Comparison of ENCODE assay signal across 26 mouse cellular contexts in the genomic region with DNA sequence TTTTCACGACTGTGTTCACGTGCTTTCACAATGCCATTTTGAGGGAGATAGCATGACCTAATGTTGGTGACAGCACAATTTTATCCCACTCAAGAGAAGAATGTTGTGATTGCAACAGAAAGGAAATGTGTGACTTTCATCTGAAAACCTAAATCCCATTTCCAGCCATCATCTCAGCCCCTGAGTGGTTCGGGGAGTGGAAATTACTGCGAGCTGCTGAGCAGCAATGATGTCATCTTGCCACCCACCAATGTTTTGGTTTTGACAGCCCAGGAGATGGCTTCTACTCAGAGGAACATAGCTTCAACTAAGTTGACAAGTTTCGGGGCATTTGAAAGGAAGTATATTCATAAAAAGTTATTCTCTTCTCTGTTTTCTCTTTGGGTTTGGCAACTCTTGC. TPM values are rescaled to one million over a fixed set of nuclear protein-coding genes. Genes with fewer than 3 reads are reported as not detected.
DNase-seq lines count a peak whose midpoint lies in the region; ATAC-seq and TF ChIP-seq lines count a peak whose summit lies in the region.
"Had no signal": no experiment of that assay in that cellular context is flagged by ENCODE, and none has a peak within 500 bp of the region (broad histone marks: within the 10 kb centered on the region; RNA-seq: fewer than 3 reads in every experiment).

No protein-coding gene starts in this region.

- H3K4me3 ChIP-seq in heart, embryonic 10.5 days = no peak overlapping the region
- no peak overlapping the region for H3K4me3 ChIP-seq in lung, postnatal 0 days (ENCODE audit: low read depth, low read length)
- no peak overlapping the region for H3K4me3 ChIP-seq in CH12.LX (replicated peaks in 1 of 3; ENCODE audit: low read depth in 2 of 3, low read length in 2 of 3, poor library complexity in 1 of 3)
- H3K4me3 ChIP-seq: embryonic facial prominence, embryonic 13.5 days; embryonic facial prominence, embryonic 15.5 days; erythroblast, embryonic 14.5 days; forebrain, embryonic 10.5 days; forebrain, embryonic 12.5 days had no signal

- H3K4me1 ChIP-seq in heart, embryonic 10.5 days = no peaks in the 10 kb centered on the region
- H3K4me1 ChIP-seq in lung, postnatal 0 days (ENCODE audit: insufficient read depth, low read depth, low read length) = peaks cover 4% of the 10 kb centered on the region; the same call in 1 of the 2 replicates
- H3K4me1 ChIP-seq in CH12.LX (ENCODE audit: control insufficient read depth in 1 of 2, insufficient read depth in 2 of 2) = peaks cover 15 to 50% of the 10 kb centered on the region in 2 experiments
- H3K4me1 ChIP-seq: embryonic facial prominence, embryonic 13.5 days; embryonic facial prominence, embryonic 15.5 days; forebrain, embryonic 10.5 days; forebrain, embryonic 12.5 days had no signal

- in situ Hi-C loops in CH12.LX (cut with MboI; ENCODE audit: low pct_ligation_motif_present, low pct_unique_long_range_greater_than_20kb, low sequenced_read_pairs) (no loop called here), Patski (cut with MboI; ENCODE audit: low pct_unique_long_range_greater_than_20kb) (no loop called here)

- TF ChIP-seq POLR2A in CH12.LX (IDR thresholded peaks at IDR 0.05; ENCODE audit: low read depth, low read length) = no peak

- no peaks in the 10 kb centered on the region for H3K36me3 ChIP-seq in heart, embryonic 10.5 days
- no peaks in the 10 kb centered on the region for H3K36me3 ChIP-seq in lung, postnatal 0 days (ENCODE audit: insufficient read depth, low read length)
- no peaks in the 10 kb centered on the region for H3K36me3 ChIP-seq in CH12.LX (replicated peaks in 1 of 2; ENCODE audit: control insufficient read depth in 1 of 2, insufficient read depth in 1 of 2, low read length in 1 of 2)
- H3K36me3 ChIP-seq: embryonic facial prominence, embryonic 13.5 days; embryonic facial prominence, embryonic 15.5 days; forebrain, embryonic 10.5 days; forebrain, embryonic 12.5 days; G1E had no signal

- 81% methylated on average over 5 of the region's 5 CpGs for WGBS in heart, embryonic 10.5 days
- 68% methylated on average over 5 of the region's 5 CpGs for WGBS in lung, postnatal 0 days

- TF ChIP-seq CTCF in lung, postnatal 0 days (IDR thresholded peaks at IDR 0.05) = no peak
- TF ChIP-seq CTCF in CH12.LX (conservative IDR thresholded peaks at IDR 0.05 in 1 of 2, IDR thresholded peaks at IDR 0.05 in 1 of 2; ENCODE audit: low read depth in 2 of 2, low read length in 2 of 2) = no peak
- no peak for TF ChIP-seq CTCF in Patski (IDR thresholded peaks at IDR 0.05)

- no peak overlapping the region for H3K27ac ChIP-seq in heart, embryonic 10.5 days
- H3K27ac ChIP-seq in lung, postnatal 0 days (ENCODE audit: low read length) = no peak overlapping the region
- peak overlapping the region; percentile 26; the same call in 1 of the 2 replicates for H3K27ac ChIP-seq in CH12.LX (ENCODE audit: insufficient read depth, low read depth)
- H3K27ac ChIP-seq: embryonic facial prominence, embryonic 13.5 days; embryonic facial prominence, embryonic 15.5 days; forebrain, embryonic 10.5 days; forebrain, embryonic 12.5 days had no signal

- H3K9me3 ChIP-seq in heart, embryonic 10.5 days = no peaks in the 10 kb centered on the region
- H3K9me3 ChIP-seq in lung, postnatal 0 days (ENCODE audit: low read length) = no peaks in the 10 kb centered on the region
- peaks cover 2% of the 10 kb centered on the region for H3K9me3 ChIP-seq in CH12.LX (replicated peaks; ENCODE audit: low read length)
- H3K9me3 ChIP-seq: embryonic facial prominence, embryonic 13.5 days; embryonic facial prominence, embryonic 15.5 days; forebrain, embryonic 10.5 days; forebrain, embryonic 12.5 days; G1E had no signal

- no peaks in the 10 kb centered on the region for H3K27me3 ChIP-seq in heart, embryonic 10.5 days (ENCODE audit: insufficient read depth, poor library complexity, severe bottlenecking)
- no peaks in the 10 kb centered on the region for H3K27me3 ChIP-seq in lung, postnatal 0 days (replicated peaks; ENCODE audit: insufficient read depth, low read length)
- H3K27me3 ChIP-seq in CH12.LX (replicated peaks) (no peaks in the 10 kb centered on the region), Patski (peaks cover 17% of the 10 kb centered on the region)
- H3K27me3 ChIP-seq: embryonic facial prominence, embryonic 13.5 days; embryonic facial prominence, embryonic 15.5 days; forebrain, embryonic 12.5 days had no signal

- TF ChIP-seq EP300 in lung, postnatal 0 days (IDR thresholded peaks at IDR 0.05) = no peak
- TF ChIP-seq EP300 in CH12.LX (IDR thresholded peaks at IDR 0.05; ENCODE audit: low read length) = no peak; the same call in 1 of the 2 replicates

- intact Hi-C loops in gastrocnemius, postnatal 14 days (cut with DNase I; ENCODE audit: low total_unique reads) = no loop called here

- peak; percentile 58 for DNase-seq in heart, embryonic 10.5 days (ENCODE audit: low spot score)
- DNase-seq in heart, adult 18-20 months = no peak
- DNase-seq in lung, postnatal 0 days (ENCODE audit: low spot score) = peak; percentile 41
- no peak for DNase-seq in lung, postnatal 36 days
- DNase-seq in CH12.LX (ENCODE audit: extremely low read depth) = no peak
- no peak for DNase-seq in Patski (ENCODE audit: low read depth, low spot score)
- no peak for DNase-seq in gastrocnemius, postnatal 14 days
- DNase-seq in left cerebral cortex, adult 8-10 months (ENCODE audit: low spot score in 2 of 2) = no peak
- DNase-seq: adrenal gland, adult 2 months; adrenal gland, postnatal 10 days; adrenal gland, postnatal 25 days; cerebellum, adult 11 months; cerebellum, adult 18-20 months; cerebellum, adult 8-10 months; cerebellum, adult 9-11 months; cerebellum, postnatal 14 days; cerebellum, postnatal 36 days; embryo, embryonic 11 days had no signal

- no peaks in the 10 kb centered on the region for H3K79me2 ChIP-seq in CH12.LX (replicated peaks; ENCODE audit: control insufficient read depth, extremely low read depth, insufficient read depth, poor library complexity, severe bottlenecking)

- dilution Hi-C loops in CH12.LX (cut with MboI; ENCODE audit: extremely low pct_ligation_motif_present, extremely low pct_unique_long_range_greater_than_20kb, low sequenced_read_pairs) = no loop called here

- CTCF ChIA-PET in Patski (lab: Charles Lee) = interaction anchor here (1.9 kb wide), 1 partner anchor 14 kb away, joined by 6 read pairs; no protein-coding TSS in a partner anchor

- no peak overlapping the region for H3K9ac ChIP-seq in lung, postnatal 0 days (replicated peaks; ENCODE audit: low read depth)
- H3K9ac ChIP-seq in CH12.LX (ENCODE audit: insufficient read depth, low read depth) = no peak overlapping the region
- H3K9ac ChIP-seq: embryonic facial prominence, embryonic 13.5 days; embryonic facial prominence, embryonic 15.5 days; forebrain, embryonic 12.5 days had no signal

- H3K4me2 ChIP-seq in lung, postnatal 0 days (replicated peaks; ENCODE audit: low read depth, low read length) = no peak overlapping the region
- no peak overlapping the region; the same call in 1 of the 2 replicates for H3K4me2 ChIP-seq in CH12.LX (ENCODE audit: insufficient read depth, low read depth, poor library complexity, severe bottlenecking)
- H3K4me2 ChIP-seq: embryonic facial prominence, embryonic 13.5 days; embryonic facial prominence, embryonic 15.5 days; forebrain, embryonic 12.5 days had no signal

- ATAC-seq in lung, postnatal 0 days = no peak
- peak; percentile 12 for ATAC-seq in Patski
- ATAC-seq: forebrain, embryonic 14.5 days; forebrain, embryonic 16.5 days had no signal

- POLR2A ChIA-PET in Patski (lab: Charles Lee) = interaction anchor here (0.8 kb wide), 1 partner anchor 39 kb away, joined by 15 read pairs; no protein-coding TSS in a partner anchor

- TF ChIP-seq RAD21 in CH12.LX (IDR thresholded peaks at IDR 0.05; ENCODE audit: low read depth, low read length) = no peak

TF ChIP-seq in CH12.LX, 34 proteins besides CTCF, POLR2A, EP300 and RAD21 (continues in another document):
- no peak for TF ChIP-seq UBTF (IDR thresholded peaks at IDR 0.05; ENCODE audit: low read depth, low read length)
- TF ChIP-seq ELF1 (IDR thresholded peaks at IDR 0.05; ENCODE audit: low read depth, low read length) = no peak
- no peak for TF ChIP-seq USF1 (IDR thresholded peaks at IDR 0.05; ENCODE audit: low read depth, low read length)
- no peak for TF ChIP-seq IRF4 (IDR thresholded peaks at IDR 0.05; ENCODE audit: low read depth, low read length)
- no peak for TF ChIP-seq MAFK (IDR thresholded peaks at IDR 0.05; ENCODE audit: insufficient replicate concordance, low read length)
- TF ChIP-seq HCFC1 (IDR thresholded peaks at IDR 0.05; ENCODE audit: low read depth, low read length) = no peak
- TF ChIP-seq MAX (IDR thresholded peaks at IDR 0.05; ENCODE audit: low read length) = no peak
- TF ChIP-seq SIN3A (IDR thresholded peaks at IDR 0.05; ENCODE audit: low read length) = no peak
- no peak for TF ChIP-seq GABPA (IDR thresholded peaks at IDR 0.05; ENCODE audit: insufficient replicate concordance, low read depth, low read length)
- TF ChIP-seq POLR2AphosphoS2 (IDR thresholded peaks at IDR 0.05; ENCODE audit: low read depth, low read length) = no peak
- no peak for TF ChIP-seq NRF1 (IDR thresholded peaks at IDR 0.05; ENCODE audit: low read depth, low read length)
- peak; percentile 27; the same call in 1 of the 2 replicates for TF ChIP-seq BHLHE40 (IDR thresholded peaks at IDR 0.05; ENCODE audit: low read depth, low read length)
- no peak for TF ChIP-seq RCOR1 (conservative IDR thresholded peaks at IDR 0.05; ENCODE audit: low read depth, low read length)
- no peak for TF ChIP-seq ZMIZ1 (IDR thresholded peaks at IDR 0.05; ENCODE audit: low read depth, low read length)
- TF ChIP-seq CHD1 (IDR thresholded peaks at IDR 0.05; ENCODE audit: low read depth, low read length) = no peak
- TF ChIP-seq TCF12 (IDR thresholded peaks at IDR 0.05; ENCODE audit: low read depth, low read length) = no peak
- peak; percentile 43; the same call in 1 of the 2 replicates for TF ChIP-seq JUND (conservative IDR thresholded peaks at IDR 0.05; ENCODE audit: low read depth, low read length)
- no peak for TF ChIP-seq MXI1 (IDR thresholded peaks at IDR 0.05; ENCODE audit: low read depth, low read length)
- no peak for TF ChIP-seq KAT2A (IDR thresholded peaks at IDR 0.05; ENCODE audit: insufficient replicate concordance, low read length)
- TF ChIP-seq MYC (IDR thresholded peaks at IDR 0.05; ENCODE audit: low read depth, low read length) = no peak

RNA-seq across cellular contexts. Expression of a gene that starts 19.1 kb away (rescaled TPM):
- 242 and 256 TPM in 2 replicates for polyA plus RNA-seq in heart, embryonic 10.5 days (2016; fragmentation: Nextera tagmentation; extraction: Ambion mirVana)
- total RNA-seq in heart, adult 18-20 months (2021) = 10 to 100 TPM; 34.0 to 35.4 TPM
- polyA plus RNA-seq in lung, postnatal 0 days (2015; fragmentation: Nextera tagmentation; extraction: Ambion mirVana) = 145 and 151 TPM in 2 replicates
- total RNA-seq in CH12.LX (2012; rRNA removed) (131 and 171 TPM in 2 replicates), CH12.LX (2014; rRNA removed) (111 and 120 TPM in 2 replicates)
- polyA plus RNA-seq in CH12.LX (2012; ENCODE audit: insufficient read length, low read depth) (145 and 155 TPM in 2 replicates), Patski (2021) (337 TPM)
- 10 to 100 TPM; 36.4 to 46.9 TPM for total RNA-seq in gastrocnemius, postnatal 14 days (2021)
- total RNA-seq in left cerebral cortex, adult 8-10 months (2022) = 10 to 100 TPM; 54.9 to 60.8 (median 58.6) TPM

Comparison
In these comparisons a context has a peak if more than half of its experiments do, and no peak if none do; other contexts are left out.
1. DNase-seq: peak in heart, embryonic 10.5 days (single experiment) and lung, postnatal 0 days (single experiment); none in heart, adult 18-20 months (0 of 2), lung, postnatal 36 days (single experiment), CH12.LX (single experiment), Patski (single experiment), gastrocnemius, postnatal 14 days (single experiment) and left cerebral cortex, adult 8-10 months (0 of 2).